Mouse (Mus musculus) kidney, postnatal 25 days (tissue): Measurements from ENCODE around the gene Ctsk.

Experiments used
- DNase-seq, 2 experiments: peaks; one replicate each; pipeline ENCODE4 v3.0.0; 2021; ENCODE audit warnings: mixed read lengths in 2 of 2

The Ctsk gene

GRCm38 (mm10) chr3:95499024-95499423, at the start of gene Ctsk:
TSS of gene Ctsk (plus strand) at chr3:95499256.
- DNase-seq, result no peak

- DNase-seq, result peak; percentile 40 to 46
These were observed 48.6 kb upstream of the Ctsk start for GRCm38 (mm10) chr3:95450408-95450807.

GRCm38 (mm10) chr3:95450915-95451314, 48.1 kb upstream of the Ctsk start:
- no peak for DNase-seq

GRCm38 (mm10) chr3:95456367-95456766, 42.7 kb upstream of the Ctsk start:
- DNase-seq, result no peak

GRCm38 (mm10) chr3:95457758-95458157, 41.3 kb upstream of the Ctsk start:
- no peak for DNase-seq

GRCm38 (mm10) chr3:95459381-95459780, 39.7 kb upstream of the Ctsk start:
- DNase-seq, result no peak

- DNase-seq, result no peak
These were observed 35.2 kb upstream of the Ctsk start for GRCm38 (mm10) chr3:95463852-95464251.

- DNase-seq, result no peak
These were observed 20.1 kb upstream of the Ctsk start for GRCm38 (mm10) chr3:95478966-95479365.

- DNase-seq, result no peak
These were observed 12.6 kb upstream of the Ctsk start for GRCm38 (mm10) chr3:95486421-95486820.

- DNase-seq, result no peak
These were observed 10.4 kb upstream of the Ctsk start for GRCm38 (mm10) chr3:95488679-95489078.

- no peak for DNase-seq
These were observed 8.8 kb upstream of the Ctsk start for GRCm38 (mm10) chr3:95490238-95490637.

GRCm38 (mm10) chr3:95494342-95494741, 4.7 kb upstream of the Ctsk start:
- DNase-seq, result peak; percentile 49 to 55

GRCm38 (mm10) chr3:95498229-95498628, 827 bp upstream of the Ctsk start:
- no peak for DNase-seq

GRCm38 (mm10) chr3:95499496-95500140, 562 bp downstream of the Ctsk start:
- DNase-seq, result no peak

- no peak for DNase-seq
These were observed 3.3 kb downstream of the Ctsk start for GRCm38 (mm10) chr3:95502312-95502711.

GRCm38 (mm10) chr3:95509348-95509747, 10.3 kb downstream of the Ctsk start:
- no peak for DNase-seq

- DNase-seq, result no peak
These were observed 12.6 kb downstream of the Ctsk start for GRCm38 (mm10) chr3:95511611-95512180.

GRCm38 (mm10) chr3:95516614-95517041, 17.6 kb downstream of the Ctsk start:
- no peak for DNase-seq

- peak; percentile 47 to 78 for DNase-seq
These were observed 18.4 kb downstream of the Ctsk start for GRCm38 (mm10) chr3:95517493-95517898.

GRCm38 (mm10) chr3:95518891-95519290, 19.8 kb downstream of the Ctsk start:
- DNase-seq, result no peak

- no peak for DNase-seq
These were observed 20.3 kb downstream of the Ctsk start for GRCm38 (mm10) chr3:95519315-95519714.

GRCm38 (mm10) chr3:95520100-95520499, 21.0 kb downstream of the Ctsk start:
- DNase-seq, result no peak

- DNase-seq, result no peak
These were observed 22.1 kb downstream of the Ctsk start for GRCm38 (mm10) chr3:95521168-95521567.

- no peak for DNase-seq
These were observed 24.6 kb downstream of the Ctsk start for GRCm38 (mm10) chr3:95523662-95524061.

- no peak for DNase-seq
These were observed 25.6 kb downstream of the Ctsk start for GRCm38 (mm10) chr3:95524673-95525072.
